Mouse (Mus musculus) gastrocnemius, postnatal 25 days (tissue): ENCODE results near the gene Ncor2. TPM values are rescaled to one million over a fixed set of nuclear protein-coding genes. Genes with fewer than 3 reads are reported as not detected.

Source experiments
- DNase-seq: peaks from one replicate; pipeline ENCODE4 v3.0.0; 2022
- total RNA-seq, 2 experiments: library from RNA; stranded (reverse); gene quantifications; 1 replicate in 1 of 2; 2 replicates in 1 of 2; pipeline ENCODE4 v1.2.3; 2021

Gene Ncor2
- total RNA-seq, 2 experiments from 2014 or later: 92.7 to 108 TPM

DNA sequence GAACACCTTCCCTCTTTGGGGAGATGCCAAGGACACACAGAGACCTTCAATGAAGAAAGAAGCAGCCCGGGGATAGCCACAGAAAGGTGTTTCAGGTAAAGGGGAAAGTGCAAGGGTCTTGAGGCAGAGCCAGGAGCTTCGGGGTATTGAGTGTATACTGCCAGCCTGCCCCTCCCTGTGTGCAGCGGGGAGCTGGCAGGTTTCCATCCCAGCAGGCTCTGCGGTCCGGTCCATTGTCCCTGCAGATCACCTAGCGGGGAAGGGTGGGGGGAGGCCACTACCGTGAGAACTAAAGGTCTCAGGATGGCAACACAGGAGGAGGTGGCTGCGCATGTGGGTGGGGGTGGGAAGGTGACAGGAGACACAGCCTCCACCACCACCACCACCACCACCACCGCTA, 12.6 kb upstream of the Ncor2 start:
- DNase-seq: no peak

DNA sequence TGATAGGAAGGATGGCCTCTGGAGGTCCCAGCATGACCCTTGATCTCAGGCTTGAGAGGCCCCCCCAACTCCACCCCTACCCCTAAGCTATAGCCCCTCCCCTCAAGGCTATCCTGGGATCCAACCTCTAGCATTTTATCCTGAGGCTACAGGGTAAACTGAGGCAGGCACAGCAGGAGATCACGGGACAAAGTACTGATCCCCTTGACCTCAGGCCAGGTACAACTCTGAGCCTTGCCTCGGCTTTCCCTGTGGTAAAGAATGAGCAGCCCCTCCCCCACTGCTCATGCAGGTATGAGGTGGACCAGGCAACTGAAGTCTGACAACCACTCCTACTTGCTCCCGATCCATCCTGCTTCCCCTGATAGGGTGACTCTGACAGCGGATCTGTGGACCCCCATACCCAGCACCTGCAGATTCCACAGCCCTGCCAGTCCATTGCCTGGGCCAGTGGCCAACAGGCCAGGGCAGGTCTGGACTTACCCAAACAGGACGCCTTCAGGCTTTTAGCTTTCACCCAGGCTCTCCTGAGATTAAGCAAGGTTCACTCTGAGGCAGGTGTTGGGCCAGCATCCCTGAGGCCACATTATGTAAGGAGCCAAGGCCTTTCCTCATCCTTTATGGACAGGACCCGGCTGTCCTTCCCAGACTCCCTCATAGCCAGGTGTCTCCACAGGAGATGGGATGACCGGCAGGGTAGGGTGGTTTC, 11.2 kb upstream of the Ncor2 start:
- no peak for DNase-seq

DNA sequence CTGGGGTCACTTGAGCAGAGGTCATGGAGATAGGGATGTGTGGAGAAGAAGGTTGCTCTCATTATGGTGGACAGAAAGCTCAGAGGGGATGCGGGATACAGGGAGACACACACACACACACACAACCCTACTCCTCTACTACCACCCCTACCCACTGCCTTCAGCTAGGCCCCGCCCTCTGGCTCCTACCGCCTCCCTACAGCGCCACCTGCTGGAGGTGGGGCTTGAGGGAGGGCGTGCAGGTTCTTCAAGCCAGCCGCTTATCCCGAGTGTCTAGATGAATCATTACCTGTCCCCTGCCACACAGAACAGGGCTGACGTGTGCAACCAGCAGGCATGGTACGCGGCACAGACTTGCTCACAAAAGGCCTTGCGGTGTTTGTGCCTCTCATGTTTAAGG, 10.6 kb upstream of the Ncor2 start:
- DNase-seq: peak; percentile 70

DNA sequence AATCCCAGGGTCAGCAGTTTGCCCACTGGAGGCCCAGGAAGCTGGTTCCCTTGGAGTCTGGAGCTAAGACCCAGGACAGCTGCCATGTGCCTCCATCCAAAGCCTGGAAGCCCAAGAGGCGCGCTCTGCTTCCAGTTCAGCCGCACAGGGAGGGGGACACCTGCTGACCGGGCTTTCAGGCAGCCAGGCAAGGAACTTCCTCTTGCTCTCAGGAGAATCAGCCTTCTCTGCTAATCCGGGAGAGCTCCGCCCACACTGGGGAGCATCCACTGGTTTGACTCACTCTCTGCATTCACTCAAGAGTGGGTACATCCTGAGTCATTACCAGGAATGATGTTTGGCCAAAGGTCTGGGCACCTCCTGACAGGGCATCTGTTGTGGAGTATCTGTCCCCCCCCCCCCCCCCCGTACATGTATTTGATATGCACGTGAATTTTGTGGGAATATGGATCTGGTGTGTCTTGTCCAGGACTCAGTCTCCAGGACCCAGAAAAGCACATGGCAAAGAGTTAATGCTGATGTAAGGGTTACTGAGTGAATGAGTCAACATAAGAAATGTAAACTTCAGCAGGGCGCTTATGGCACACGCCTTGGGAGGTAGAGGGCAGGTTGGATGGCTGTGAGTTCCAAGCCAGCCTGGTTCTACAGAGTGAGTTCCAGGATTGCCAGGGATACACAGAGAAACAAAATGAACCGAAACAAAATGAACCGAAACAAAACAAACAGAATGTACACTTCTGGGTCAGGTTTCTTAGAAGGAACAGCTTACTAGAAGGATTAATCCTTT, 10.0 kb upstream of the Ncor2 start:
- DNase-seq: peak; percentile 38

DNA sequence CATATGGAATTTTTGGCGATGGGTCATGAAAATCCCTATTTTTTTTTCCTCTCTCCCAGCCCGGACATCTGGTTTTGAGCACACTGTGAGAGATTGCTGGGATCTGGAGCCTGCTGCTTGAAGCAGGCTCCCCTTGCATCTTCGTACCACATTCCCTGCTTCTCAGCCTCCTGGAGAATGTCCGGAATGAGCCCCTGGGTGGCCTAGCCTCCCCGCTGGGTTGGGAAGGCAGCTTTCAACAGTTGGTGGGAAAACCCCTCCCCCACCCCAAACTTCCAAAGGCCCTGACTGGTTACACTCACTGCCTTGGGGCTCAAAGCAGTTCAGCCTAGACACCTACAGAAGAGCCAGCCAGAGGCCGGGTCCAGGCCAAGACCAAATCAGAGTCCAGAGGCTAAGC, 5.8 kb upstream of the Ncor2 start:
- DNase-seq: no peak

DNA sequence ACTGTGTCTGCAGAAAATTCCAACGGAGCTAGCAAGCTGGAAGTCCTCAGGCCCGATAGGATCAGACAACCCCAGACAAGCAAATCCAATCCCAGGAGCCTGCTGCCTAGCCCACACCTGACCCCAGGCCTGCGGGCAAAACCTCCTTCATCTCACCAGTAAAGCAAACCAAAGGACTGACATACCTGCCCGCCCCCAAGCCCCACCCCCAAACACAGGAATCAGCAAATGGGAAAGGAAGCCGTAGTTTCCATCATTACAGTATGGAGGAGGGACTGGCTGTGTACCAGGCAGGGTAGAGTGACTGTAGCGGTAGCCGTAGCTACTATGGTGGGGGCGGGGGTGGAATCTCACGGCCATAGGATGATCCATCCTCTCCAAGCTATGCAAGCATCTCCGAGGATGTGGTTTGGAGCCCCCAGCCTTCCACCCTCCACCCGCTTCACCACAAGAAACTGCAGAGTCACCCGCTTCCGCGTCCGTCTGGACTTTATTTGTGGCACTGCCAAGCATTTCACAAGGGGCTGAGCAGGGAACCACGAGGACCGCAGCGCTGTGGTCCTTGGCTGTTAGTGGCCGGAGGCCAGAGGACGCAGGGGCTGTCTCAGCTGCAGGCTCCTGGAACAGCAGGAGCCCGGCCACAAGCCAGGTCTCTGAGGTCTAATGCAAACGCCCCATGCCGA, 4.4 kb upstream of the Ncor2 start:
- peak; percentile 17 for DNase-seq

DNA sequence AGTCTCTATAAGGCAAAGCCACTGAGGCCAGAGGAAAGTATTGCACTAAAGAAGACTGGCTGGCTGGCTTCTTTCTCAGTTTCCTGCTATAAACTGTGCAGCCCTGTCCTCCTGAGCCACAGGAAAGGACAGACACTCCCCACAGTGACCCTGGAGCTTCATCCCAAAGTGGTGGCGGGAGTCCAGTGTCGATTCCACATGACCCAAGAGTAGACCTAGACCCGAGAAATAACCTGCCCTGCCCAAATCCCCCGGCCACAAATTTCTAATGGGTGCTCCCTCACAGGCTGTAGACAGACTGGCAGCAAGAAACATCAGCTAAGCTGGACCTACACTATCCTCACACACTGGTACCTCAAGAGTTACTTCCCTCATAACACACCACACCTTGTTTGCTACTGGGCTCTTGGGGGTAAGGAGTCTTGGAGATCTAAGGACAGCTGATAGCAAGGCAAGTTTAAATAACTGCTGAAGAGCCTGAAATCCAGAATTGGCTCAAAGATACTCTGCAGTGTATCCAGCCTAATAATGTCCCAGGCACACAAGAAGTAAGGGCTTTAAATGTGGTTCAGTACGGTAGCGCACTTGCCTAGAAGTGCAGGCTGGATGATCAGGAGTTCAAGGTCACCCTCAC, 1.7 kb upstream of the Ncor2 start:
- no peak for DNase-seq

DNA sequence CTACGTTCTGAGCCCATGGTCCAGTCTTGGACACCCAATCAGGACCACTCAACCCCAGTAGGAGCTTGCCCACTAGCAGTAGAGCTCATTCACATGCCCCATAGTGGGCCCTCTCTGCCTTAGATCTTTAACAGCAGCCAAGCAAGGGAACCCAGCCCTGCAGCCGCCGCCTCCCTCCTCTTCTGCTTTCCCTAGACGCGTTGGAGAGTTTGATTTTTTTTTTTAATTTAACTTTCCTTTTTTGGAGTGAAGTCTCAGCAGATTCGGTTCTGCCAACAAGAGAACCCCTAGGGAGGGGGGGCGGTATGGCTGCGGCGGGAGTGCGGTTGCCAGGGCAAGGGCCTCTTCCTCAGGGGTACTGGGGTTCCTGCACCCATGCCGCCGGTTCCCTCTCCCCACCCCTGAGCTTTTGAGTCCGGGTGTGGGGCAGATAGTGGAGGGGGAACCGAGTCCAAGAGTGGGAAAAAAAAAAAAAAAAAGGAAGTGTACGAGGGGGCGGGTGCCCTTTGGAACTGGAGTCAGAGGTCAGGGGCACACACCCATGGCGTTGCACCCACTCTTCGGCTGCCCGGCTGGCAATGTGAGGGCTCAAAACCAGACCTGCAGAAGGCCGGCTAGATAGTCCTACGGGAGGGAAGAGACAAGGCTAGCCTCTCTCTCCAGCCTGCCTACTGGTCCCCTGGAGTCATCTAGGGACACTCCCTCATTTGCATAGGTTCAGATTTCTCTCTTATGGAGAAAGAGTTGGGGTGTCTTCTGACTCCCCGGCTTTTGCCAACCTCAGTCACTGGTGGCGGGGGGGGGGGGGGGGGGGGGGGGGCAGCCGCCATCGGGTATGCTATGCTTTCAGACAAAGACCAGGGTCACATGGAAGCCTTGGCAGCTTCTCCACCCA, 963 bp upstream of the Ncor2 start:
- DNase-seq: peak; percentile 54

DNA sequence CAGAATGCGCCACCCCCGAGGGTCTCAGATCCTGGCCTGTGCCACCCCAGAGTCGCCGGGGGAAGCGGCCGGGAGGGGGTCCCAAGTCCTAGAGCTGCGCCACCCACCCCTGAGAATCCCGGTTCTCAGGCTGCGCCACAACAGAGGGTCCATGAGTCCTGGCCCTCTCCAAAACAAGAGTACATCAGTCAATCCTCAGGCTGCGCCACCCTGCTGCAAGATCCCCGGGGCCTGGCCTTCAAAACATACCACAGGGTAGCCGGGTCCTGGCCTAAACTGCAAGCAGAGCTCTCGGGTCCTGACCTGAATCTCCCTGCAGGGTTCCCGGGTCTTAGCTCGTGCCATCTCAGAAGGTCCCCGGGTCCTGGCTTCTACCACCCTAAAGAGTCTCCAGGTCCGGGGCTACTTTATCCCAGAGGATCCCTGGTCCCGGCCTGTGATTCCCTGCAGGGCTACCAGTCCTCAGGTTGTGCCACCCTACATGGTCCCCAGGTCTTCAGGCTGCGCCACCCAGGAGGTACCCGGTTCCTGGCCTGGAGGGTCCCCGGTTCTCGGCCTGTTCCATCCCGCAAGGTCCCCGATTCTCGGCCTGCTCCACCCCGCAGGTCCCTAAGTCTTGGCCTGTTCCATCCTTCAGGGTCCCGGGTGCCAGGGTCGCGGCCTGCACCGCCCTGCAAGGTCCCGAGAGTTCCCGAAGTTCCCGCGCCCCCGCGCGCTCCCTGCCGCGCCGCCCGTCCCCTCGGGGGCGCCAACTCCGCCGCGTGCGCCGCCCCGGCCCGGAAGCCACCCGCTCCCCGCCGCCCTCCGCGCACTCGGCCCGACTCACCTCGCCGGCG, 630 bp downstream of the Ncor2 start:
- peak; percentile 66 for DNase-seq

DNA sequence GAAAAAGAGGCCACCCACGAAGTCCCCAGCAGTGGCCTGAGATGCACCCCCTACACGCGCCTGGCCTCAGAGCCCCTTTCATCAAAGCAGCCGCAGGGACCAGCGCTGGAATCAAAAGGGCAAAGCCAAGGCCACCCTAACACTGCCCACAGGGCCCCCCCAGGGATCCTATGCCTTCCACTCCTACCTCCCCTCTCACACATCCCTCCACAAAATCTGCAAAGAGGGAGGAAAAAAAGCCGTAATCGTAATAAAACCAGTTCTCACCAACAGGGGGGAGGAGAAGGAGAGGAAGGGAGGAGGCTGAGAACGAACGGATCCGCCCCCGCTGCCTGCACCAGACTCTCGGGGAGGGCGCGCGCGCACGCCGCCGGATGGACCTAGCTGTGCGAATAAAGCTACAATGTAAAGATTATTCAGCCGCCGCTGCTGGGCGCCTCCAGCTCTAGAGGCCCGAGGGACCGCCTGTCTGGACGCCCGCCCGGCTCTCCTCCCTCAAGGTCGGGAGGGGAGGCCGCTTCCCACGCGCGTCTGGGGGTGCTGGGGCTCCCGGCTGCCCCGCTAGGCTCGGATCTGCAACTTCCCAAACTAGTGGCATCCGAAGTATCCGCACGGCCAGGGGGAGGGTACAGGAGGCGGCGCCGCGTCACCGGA, 1.4 kb downstream of the Ncor2 start:
- DNase-seq: peak; percentile 70

DNA sequence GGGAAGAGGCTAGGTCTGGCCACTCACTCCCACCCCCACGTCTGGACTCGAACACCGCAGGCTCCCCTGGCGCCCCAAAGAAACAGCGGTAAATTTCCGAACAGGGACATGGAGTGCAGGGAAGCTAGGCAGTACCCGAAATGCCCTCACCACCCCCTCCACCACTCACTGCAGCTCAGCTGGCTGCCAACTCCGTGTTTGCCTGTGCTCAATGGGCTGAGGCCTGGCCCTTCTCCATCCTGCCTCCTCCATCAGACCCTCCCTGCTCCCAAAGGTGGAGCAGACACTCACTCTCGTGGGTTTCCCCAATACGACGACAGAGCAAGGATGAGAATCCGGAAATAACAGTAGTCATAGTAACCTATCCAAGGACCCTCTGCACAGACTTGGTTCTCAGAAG, 2.2 kb downstream of the Ncor2 start:
- no peak for DNase-seq

DNA sequence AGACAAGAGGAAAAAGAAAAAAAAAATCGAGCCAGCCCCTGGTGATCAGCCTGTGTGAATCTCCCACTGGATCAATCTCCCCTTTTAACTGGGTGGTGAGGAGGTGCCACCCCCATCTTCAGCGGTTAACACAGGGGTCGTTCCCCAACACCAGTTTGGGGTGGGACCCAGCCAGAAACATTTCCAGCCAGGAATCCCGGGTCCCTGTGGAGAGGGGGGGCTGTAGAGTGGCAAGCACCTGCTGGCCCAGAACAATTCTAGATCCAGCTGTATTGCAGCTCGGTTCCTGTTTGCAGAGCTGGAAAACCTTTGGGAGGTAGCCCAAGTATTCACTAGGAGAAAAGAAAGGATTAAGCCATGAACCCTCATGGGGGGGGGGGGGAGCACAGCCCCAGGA, 2.7 kb downstream of the Ncor2 start:
- no peak for DNase-seq

DNA sequence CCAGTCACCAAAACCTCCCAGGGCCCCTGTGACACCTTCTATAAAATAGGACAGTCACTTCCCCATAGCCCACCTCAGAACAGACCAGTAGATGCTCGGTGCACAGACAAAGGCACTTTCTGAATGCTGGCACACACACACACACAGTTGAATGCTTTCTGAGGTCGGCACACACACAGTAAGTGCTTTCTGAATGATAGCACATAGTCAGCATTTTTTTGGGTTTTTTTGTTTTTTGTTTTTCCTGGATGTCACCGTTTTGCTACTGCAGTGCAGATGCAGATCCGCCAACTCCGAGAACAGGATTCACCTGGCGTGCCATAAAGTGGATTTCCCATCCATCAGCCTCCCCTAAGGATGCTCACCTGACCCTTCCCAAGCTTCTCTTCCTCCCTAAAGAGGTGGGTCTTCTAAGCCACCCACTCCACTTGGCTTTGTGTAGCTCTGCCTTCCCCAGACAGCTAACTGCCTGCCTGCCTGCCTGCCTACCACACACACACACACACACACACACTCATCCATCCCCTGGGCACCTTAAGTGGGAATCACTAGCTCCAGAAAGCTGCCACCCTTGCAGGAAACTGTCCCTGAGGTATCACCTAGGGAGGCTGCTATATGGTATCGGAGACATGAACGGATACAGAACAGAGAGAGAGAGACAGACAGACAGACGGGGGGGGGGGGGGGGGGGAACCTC, 3.2 kb downstream of the Ncor2 start:
- no peak for DNase-seq

DNA sequence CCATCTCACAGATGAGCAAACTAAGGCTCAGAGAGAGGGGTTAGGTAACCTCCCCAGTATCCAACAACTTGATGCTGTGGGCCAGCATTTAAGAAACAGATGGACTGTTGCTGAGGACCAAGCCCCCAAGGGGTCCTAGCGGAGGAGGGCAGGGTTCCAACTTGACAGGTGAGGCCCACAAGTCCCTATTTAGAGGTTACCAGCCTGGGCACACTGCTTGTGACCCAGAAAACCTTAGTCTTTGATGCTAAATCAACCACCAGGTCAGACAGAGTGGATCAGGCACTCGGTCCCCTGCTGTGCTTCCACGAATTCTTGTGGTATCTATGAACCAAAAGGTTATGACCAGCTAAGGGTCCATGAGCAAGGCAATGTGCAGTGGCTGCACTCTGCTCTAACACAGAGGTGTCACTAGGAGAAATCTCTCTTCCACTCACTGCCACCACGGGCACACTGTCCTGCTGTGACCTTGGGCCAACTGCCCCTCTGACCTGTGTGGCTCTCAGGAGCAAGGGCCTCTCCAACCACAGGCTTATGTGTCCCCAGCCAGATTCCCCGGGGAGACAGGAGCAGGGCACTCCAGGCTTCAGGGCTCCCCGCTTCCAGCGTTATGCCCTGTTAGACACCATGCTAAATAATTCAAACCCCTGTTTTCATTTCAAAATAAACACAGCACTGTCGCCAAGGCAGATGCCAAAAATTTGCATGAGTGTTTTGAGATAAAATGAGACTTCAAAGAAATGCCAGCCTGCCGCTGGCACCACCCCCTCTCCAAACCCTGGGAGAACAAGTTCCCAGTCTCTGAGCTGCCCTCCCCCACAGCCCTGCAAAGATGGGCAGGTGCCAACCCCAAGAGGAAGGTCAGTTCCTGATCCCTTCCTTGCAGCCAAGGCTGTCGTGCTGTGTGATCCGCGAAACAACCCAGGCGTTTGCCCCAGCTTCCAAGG, 4.0 kb downstream of the Ncor2 start:
- peak; percentile 49 for DNase-seq

DNA sequence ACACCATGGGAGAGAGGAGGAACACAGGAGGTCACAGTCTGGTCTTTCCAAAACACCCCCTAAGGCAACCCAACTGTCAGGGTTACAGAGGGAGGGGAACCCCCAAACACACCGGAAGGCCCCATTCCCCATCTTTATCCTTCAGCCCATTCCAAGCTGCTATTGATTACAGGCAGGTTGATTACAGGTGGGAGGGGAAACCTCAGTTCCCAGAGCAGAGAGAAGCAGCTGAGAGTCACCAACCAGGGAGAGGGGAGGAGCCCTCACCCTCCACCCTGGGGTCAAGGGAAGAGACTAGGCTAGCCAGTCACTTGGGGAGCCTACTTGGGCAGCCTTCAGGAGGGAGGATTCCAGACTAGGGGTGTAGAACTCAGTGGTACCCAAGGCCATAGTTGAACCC, 5.2 kb downstream of the Ncor2 start:
- DNase-seq: no peak

DNA sequence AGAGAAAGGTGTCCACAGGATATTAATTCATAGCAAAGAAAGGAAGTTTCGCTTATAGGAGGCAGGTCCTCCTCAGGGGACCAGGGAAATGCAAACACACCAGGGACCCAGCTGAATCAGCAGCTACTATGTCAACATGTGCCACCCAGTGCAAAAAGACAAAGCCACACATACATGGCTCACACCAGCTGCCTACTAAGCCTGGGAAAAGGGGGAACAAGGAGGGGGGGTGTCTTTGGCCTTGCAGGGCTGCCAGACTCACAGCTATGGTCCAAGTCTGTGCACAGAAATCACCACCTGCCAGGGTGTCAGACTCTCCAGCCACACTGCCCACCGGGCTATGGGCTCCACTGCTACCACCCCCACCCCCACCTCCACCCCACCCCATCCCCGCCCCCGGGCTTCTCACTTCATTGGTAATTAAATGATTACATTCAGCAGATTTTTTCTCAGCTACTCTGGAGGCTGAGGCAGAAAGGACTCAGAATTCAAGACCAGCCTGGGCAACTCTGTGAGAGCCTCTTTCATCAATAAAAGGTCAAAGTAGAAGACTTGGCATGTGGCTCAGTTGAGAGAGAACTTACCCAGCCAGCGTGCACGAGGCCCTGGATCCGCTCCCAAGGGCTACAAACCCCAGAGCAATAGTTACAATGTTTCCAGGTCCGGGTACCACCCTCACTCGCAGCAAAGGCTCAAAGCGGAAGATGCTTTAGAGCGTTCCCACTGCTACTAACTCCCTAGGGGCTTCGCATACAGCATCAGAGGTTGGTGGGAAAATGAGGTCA, 6.0 kb downstream of the Ncor2 start:
- no peak for DNase-seq

DNA sequence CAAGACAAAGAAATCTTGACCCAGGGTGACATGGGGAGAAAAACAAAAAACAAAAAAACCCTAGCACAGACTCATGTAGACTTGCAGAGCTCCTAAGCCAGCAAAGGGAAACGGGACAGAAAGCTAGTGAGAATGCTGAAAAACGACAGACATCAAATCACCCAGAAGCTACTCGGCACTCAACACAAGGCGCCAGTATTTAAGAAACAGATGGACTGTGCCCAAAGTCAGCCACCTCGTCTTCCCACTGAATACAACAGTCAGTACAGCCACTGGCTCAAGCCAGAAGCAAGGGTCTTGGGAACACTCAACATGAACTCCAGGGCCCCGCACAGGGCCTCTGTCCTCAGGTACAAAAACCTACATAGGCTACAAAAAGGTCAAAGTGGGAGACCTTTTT, 7.8 kb downstream of the Ncor2 start:
- DNase-seq: no peak
